Mouse (Mus musculus): Measurements from ENCODE around the gene Adamts20. TPM values are rescaled to one million over a fixed set of nuclear protein-coding genes. Genes with fewer than 3 reads are reported as not detected.
A peak's percentile ranks its signal among the peaks of the same experiment; 100 is the strongest.

Adamts20 gene
- polyA plus RNA-seq, 1 experiment from 2014 or later, result 1.1 TPM

- Histone ChIP-seq H3K4me2 (ENCODE audit: low read length) (no peak overlapping the region), H3K9ac (ENCODE audit: low read length) (no peak overlapping the region), H3K9me3 (ENCODE audit: control insufficient read depth, low read length) (no peaks in the 10 kb centered on the region), H3K4me3 (ENCODE audit: control insufficient read depth in 1 of 2, insufficient read depth in 1 of 2, low read depth in 1 of 2, low read length in 2 of 2) (no peak overlapping the region), H3K27me3 (ENCODE audit: control insufficient read depth, insufficient read depth, low read length) (no peaks in the 10 kb centered on the region), H3K27ac (replicated peaks in 1 of 2; ENCODE audit: control insufficient read depth in 1 of 2, insufficient read depth in 1 of 2, low read depth in 2 of 2, low read length in 2 of 2) (no peak overlapping the region), H3K36me3 (ENCODE audit: control insufficient read depth, insufficient read depth, low read length) (no peaks in the 10 kb centered on the region), H3K4me1 (ENCODE audit: control insufficient read depth in 2 of 2, insufficient read depth in 2 of 2, low read length in 2 of 2) (no peaks in the 10 kb centered on the region)
- no peak for ATAC-seq (ENCODE audit: insufficient number of reproducible peaks, insufficient read depth, low FRiP score, low read depth)
- 45% methylated on average over 3 of the region's 3 CpGs for WGBS
Measured at GRCm38 (mm10) chr15:94463251-94463650, 2.0 kb downstream of the Adamts20 start.

- Histone ChIP-seq H3K4me3 (ENCODE audit: control insufficient read depth in 1 of 2, insufficient read depth in 1 of 2, low read depth in 1 of 2, low read length in 2 of 2) (no peak overlapping the region), H3K27me3 (ENCODE audit: control insufficient read depth, insufficient read depth, low read length) (no peaks in the 10 kb centered on the region), H3K36me3 (ENCODE audit: control insufficient read depth, insufficient read depth, low read length) (no peaks in the 10 kb centered on the region), H3K9ac (ENCODE audit: low read length) (no peak overlapping the region), H3K27ac (replicated peaks in 1 of 2; ENCODE audit: control insufficient read depth in 1 of 2, insufficient read depth in 1 of 2, low read depth in 2 of 2, low read length in 2 of 2) (no peak overlapping the region), H3K9me3 (ENCODE audit: control insufficient read depth, low read length) (no peaks in the 10 kb centered on the region), H3K4me1 (ENCODE audit: control insufficient read depth in 2 of 2, insufficient read depth in 2 of 2, low read length in 2 of 2) (no peaks in the 10 kb centered on the region), H3K4me2 (ENCODE audit: low read length) (no peak overlapping the region)
- WGBS, result 56% methylated on average over 3 of the region's 3 CpGs
- no peak for ATAC-seq (ENCODE audit: insufficient number of reproducible peaks, insufficient read depth, low FRiP score, low read depth)
Measured at GRCm38 (mm10) chr15:94462206-94462605, 3.0 kb downstream of the Adamts20 start.

- no peaks in the 10 kb centered on the region for H3K36me3 ChIP-seq (ENCODE audit: control insufficient read depth, insufficient read depth, low read length)
- no peak overlapping the region for H3K9ac ChIP-seq (ENCODE audit: low read length)
- no peaks in the 10 kb centered on the region for H3K4me1 ChIP-seq (ENCODE audit: control insufficient read depth in 2 of 2, insufficient read depth in 2 of 2, low read length in 2 of 2)
- H3K9me3 ChIP-seq (ENCODE audit: control insufficient read depth, low read length), result no peaks in the 10 kb centered on the region
- WGBS, result 77% methylated on average over 9 of the region's 9 CpGs
- H3K27me3 ChIP-seq (ENCODE audit: control insufficient read depth, insufficient read depth, low read length), result no peaks in the 10 kb centered on the region
- no peak overlapping the region for H3K4me3 ChIP-seq (ENCODE audit: control insufficient read depth in 1 of 2, insufficient read depth in 1 of 2, low read depth in 1 of 2, low read length in 2 of 2)
- no peak for ATAC-seq (ENCODE audit: insufficient number of reproducible peaks, insufficient read depth, low FRiP score, low read depth)
- H3K27ac ChIP-seq (replicated peaks in 1 of 2; ENCODE audit: control insufficient read depth in 1 of 2, insufficient read depth in 1 of 2, low read depth in 2 of 2, low read length in 2 of 2), result no peak overlapping the region
- H3K4me2 ChIP-seq (ENCODE audit: low read length), result no peak overlapping the region
Measured at GRCm38 (mm10) chr15:94461166-94461565, 4.1 kb downstream of the Adamts20 start.

DNA sequence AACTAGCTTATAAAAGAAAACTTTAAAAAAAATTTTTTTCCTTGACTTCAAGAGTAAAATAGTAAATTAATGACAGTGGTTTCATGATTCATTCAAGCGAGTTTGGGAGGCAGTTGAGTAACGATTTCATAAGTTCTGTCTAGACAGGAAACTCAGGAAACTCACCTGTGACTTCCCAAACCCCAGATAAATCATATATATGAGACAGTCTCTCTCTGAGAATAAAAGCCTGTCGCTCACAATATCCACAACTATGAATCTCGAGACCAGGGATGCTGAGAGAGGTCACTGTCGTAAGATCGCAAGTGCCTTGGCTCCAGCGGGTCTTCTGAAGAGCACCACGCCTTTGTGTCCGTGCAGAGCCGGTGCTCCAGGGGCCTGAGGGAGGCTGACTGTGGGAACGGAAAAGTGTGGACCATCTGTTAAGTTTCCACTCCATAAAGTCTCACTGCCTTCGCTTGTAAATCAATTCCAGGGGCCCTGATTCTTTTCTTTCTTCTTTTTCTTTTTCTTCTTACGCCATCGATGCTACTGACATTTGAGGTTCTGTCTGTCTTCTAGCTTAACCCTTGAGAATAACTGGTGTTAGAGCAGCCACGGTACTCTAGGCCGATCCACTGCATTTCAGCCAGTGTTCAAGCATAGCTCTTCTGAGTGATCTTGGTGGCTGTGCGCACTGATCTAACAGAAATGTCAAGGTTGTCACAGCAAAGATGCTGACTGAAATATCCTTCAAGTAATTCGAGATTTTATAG lies 7.4 kb downstream of the Adamts20 start:
- Histone ChIP-seq H3K9ac (ENCODE audit: low read length) (no peak overlapping the region), H3K4me1 (ENCODE audit: control insufficient read depth in 2 of 2, insufficient read depth in 2 of 2, low read length in 2 of 2) (no peaks in the 10 kb centered on the region), H3K4me3 (ENCODE audit: control insufficient read depth in 1 of 2, insufficient read depth in 1 of 2, low read depth in 1 of 2, low read length in 2 of 2) (no peak overlapping the region), H3K27me3 (ENCODE audit: control insufficient read depth, insufficient read depth, low read length) (no peaks in the 10 kb centered on the region), H3K27ac (replicated peaks in 1 of 2; ENCODE audit: control insufficient read depth in 1 of 2, insufficient read depth in 1 of 2, low read depth in 2 of 2, low read length in 2 of 2) (no peak overlapping the region), H3K36me3 (ENCODE audit: control insufficient read depth, insufficient read depth, low read length) (no peaks in the 10 kb centered on the region), H3K9me3 (ENCODE audit: control insufficient read depth, low read length) (no peaks in the 10 kb centered on the region), H3K4me2 (ENCODE audit: low read length) (no peak overlapping the region)
- WGBS, result 78% methylated on average over 18 of the region's 18 CpGs
- ATAC-seq (ENCODE audit: insufficient number of reproducible peaks, insufficient read depth, low FRiP score, low read depth), result no peak

GRCm38 (mm10) chr15:94452848-94453247 lies 12.4 kb downstream of the Adamts20 start:
- WGBS, result 67% methylated on average over 5 of the region's 5 CpGs
- H3K27me3 ChIP-seq (ENCODE audit: control insufficient read depth, insufficient read depth, low read length), result no peaks in the 10 kb centered on the region
- no peak overlapping the region for H3K27ac ChIP-seq (replicated peaks in 1 of 2; ENCODE audit: control insufficient read depth in 1 of 2, insufficient read depth in 1 of 2, low read depth in 2 of 2, low read length in 2 of 2)
- no peak overlapping the region for H3K4me3 ChIP-seq (ENCODE audit: control insufficient read depth in 1 of 2, insufficient read depth in 1 of 2, low read depth in 1 of 2, low read length in 2 of 2)
- no peaks in the 10 kb centered on the region for H3K9me3 ChIP-seq (ENCODE audit: control insufficient read depth, low read length)
- no peaks in the 10 kb centered on the region for H3K36me3 ChIP-seq (ENCODE audit: control insufficient read depth, insufficient read depth, low read length)
- H3K4me1 ChIP-seq (ENCODE audit: control insufficient read depth in 2 of 2, insufficient read depth in 2 of 2, low read length in 2 of 2), result no peaks in the 10 kb centered on the region
- no peak overlapping the region for H3K4me2 ChIP-seq (ENCODE audit: low read length)
- H3K9ac ChIP-seq (ENCODE audit: low read length), result no peak overlapping the region
- no peak for ATAC-seq (ENCODE audit: insufficient number of reproducible peaks, insufficient read depth, low FRiP score, low read depth)

DNA sequence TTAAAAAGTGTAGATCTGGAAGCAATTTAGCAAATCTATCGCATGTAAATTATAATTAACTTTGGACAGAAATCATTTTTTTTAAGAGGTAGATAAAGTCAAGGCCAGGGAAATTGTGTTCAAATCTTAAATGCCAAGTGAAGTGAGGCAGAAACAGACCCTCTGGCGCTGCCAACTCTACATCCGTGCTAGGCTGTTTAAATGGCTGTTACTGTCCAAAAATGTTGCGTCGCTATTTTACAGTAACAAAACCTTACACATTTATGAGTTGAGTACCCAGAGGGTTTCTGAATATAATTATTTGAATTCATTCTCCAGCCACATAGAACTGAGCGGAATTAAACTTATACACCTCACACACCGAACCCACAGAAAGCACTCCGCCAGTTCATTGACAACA lies 13.6 kb downstream of the Adamts20 start:
- no peaks in the 10 kb centered on the region for H3K36me3 ChIP-seq (ENCODE audit: control insufficient read depth, insufficient read depth, low read length)
- H3K27ac ChIP-seq (replicated peaks in 1 of 2; ENCODE audit: control insufficient read depth in 1 of 2, insufficient read depth in 1 of 2, low read depth in 2 of 2, low read length in 2 of 2), result no peak overlapping the region
- no peak overlapping the region for H3K4me3 ChIP-seq (ENCODE audit: control insufficient read depth in 1 of 2, insufficient read depth in 1 of 2, low read depth in 1 of 2, low read length in 2 of 2)
- no peak overlapping the region for H3K9ac ChIP-seq (ENCODE audit: low read length)
- ATAC-seq (ENCODE audit: insufficient number of reproducible peaks, insufficient read depth, low FRiP score, low read depth), result no peak
- 93% methylated on average over 8 of the region's 8 CpGs for WGBS
- no peaks in the 10 kb centered on the region for H3K27me3 ChIP-seq (ENCODE audit: control insufficient read depth, insufficient read depth, low read length)
- no peaks in the 10 kb centered on the region for H3K9me3 ChIP-seq (ENCODE audit: control insufficient read depth, low read length)
- H3K4me1 ChIP-seq (ENCODE audit: control insufficient read depth in 2 of 2, insufficient read depth in 2 of 2, low read length in 2 of 2), result no peaks in the 10 kb centered on the region
- H3K4me2 ChIP-seq (ENCODE audit: low read length), result no peak overlapping the region

- H3K36me3 ChIP-seq (ENCODE audit: control insufficient read depth, insufficient read depth, low read length), result no peaks in the 10 kb centered on the region
- H3K27me3 ChIP-seq (ENCODE audit: control insufficient read depth, insufficient read depth, low read length), result no peaks in the 10 kb centered on the region
- no peak overlapping the region for H3K4me2 ChIP-seq (ENCODE audit: low read length)
- ATAC-seq (ENCODE audit: insufficient number of reproducible peaks, insufficient read depth, low FRiP score, low read depth), result no peak
- no peak overlapping the region for H3K9ac ChIP-seq (ENCODE audit: low read length)
- WGBS, result 44% methylated on average over 8 of the region's 8 CpGs
- peak overlapping the region in 1 of 2 experiments; percentile 47; a peak in 3 of 4 replicates for H3K27ac ChIP-seq (replicated peaks in 1 of 2; ENCODE audit: control insufficient read depth in 1 of 2, insufficient read depth in 1 of 2, low read depth in 2 of 2, low read length in 2 of 2)
- no peak overlapping the region for H3K4me3 ChIP-seq (ENCODE audit: control insufficient read depth in 1 of 2, insufficient read depth in 1 of 2, low read depth in 1 of 2, low read length in 2 of 2)
- peaks cover 6 to 7% of the 10 kb centered on the region in 2 experiments; a peak in 2 of 4 replicates for H3K4me1 ChIP-seq (ENCODE audit: control insufficient read depth in 2 of 2, insufficient read depth in 2 of 2, low read length in 2 of 2)
- H3K9me3 ChIP-seq (ENCODE audit: control insufficient read depth, low read length), result no peaks in the 10 kb centered on the region
Measured at GRCm38 (mm10) chr15:94444437-94445136, 20.6 kb downstream of the Adamts20 start.

Measured in heart, embryonic 14.5 days (tissue).